In the genomic region with DNA sequence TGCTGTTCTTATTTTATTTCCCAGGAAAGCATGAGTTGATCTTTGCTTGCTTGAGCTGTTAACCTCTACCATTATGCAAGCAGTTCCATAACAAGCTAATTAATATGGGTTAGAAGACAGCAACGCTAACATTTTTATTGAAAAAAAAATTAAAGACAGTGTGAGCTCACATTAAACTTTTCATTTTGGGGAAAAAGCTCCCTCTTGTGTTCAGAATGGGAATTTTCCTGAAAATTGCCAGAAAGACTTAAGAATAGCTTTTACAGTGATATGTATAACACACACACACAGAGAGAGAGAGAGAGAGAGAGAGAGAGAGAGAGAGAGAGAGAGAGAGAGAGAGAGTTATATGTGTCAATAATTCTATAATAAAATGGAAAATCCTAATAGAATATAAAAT, we compare ENCODE assay signal across 10 mouse cellular contexts. TPM values are rescaled to one million over a fixed set of nuclear protein-coding genes. Genes with fewer than 3 reads are reported as not detected.
A peak's percentile ranks its signal among the peaks of the same experiment; 100 is the strongest.
DNase-seq lines count a peak whose midpoint lies in the region; TF ChIP-seq lines count a peak whose summit lies in the region.
"Had no signal": no experiment of that assay in that cellular context is flagged by ENCODE, and none has a peak within 500 bp of the region (broad histone marks: within the 10 kb centered on the region; RNA-seq: fewer than 3 reads in every experiment).

No protein-coding gene starts in this region.

- no peaks in the 10 kb centered on the region for H3K9me3 ChIP-seq in CH12.LX (replicated peaks; ENCODE audit: low read length)
- H3K9me3 ChIP-seq: hindbrain, embryonic 12.5 days had no signal

- TF ChIP-seq CTCF in CH12.LX (conservative IDR thresholded peaks at IDR 0.05 in 1 of 2, IDR thresholded peaks at IDR 0.05 in 1 of 2; ENCODE audit: low read depth in 2 of 2, low read length in 2 of 2), result no peak; a peak in 1 of 4 replicates

- no peak overlapping the region for H3K9ac ChIP-seq in CH12.LX (ENCODE audit: insufficient read depth, low read depth)
- H3K9ac ChIP-seq: hindbrain, embryonic 12.5 days had no signal

- no peak overlapping the region for H3K4me3 ChIP-seq in CH12.LX (replicated peaks in 1 of 3; ENCODE audit: low read depth in 2 of 3, low read length in 2 of 3, poor library complexity in 1 of 3)
- H3K4me3 ChIP-seq: hindbrain, embryonic 12.5 days had no signal

- no peak for TF ChIP-seq POLR2A in CH12.LX (IDR thresholded peaks at IDR 0.05; ENCODE audit: low read depth, low read length)

- H3K36me3 ChIP-seq in CH12.LX (replicated peaks in 1 of 2; ENCODE audit: control insufficient read depth in 1 of 2, insufficient read depth in 1 of 2, low read length in 1 of 2), result no peaks in the 10 kb centered on the region
- H3K36me3 ChIP-seq: hindbrain, embryonic 12.5 days had no signal

- H3K27ac ChIP-seq in CH12.LX (ENCODE audit: insufficient read depth, low read depth), result no peak overlapping the region
- H3K27ac ChIP-seq: hindbrain, embryonic 12.5 days had no signal

- in situ Hi-C loops in CH12.LX (cut with MboI; ENCODE audit: low pct_ligation_motif_present, low pct_unique_long_range_greater_than_20kb, low sequenced_read_pairs), result no loop called here

- H3K4me1 ChIP-seq in CH12.LX (ENCODE audit: control insufficient read depth in 1 of 2, insufficient read depth in 2 of 2), result no peaks in the 10 kb centered on the region
- H3K4me1 ChIP-seq: hindbrain, embryonic 12.5 days had no signal

- no peaks in the 10 kb centered on the region for H3K27me3 ChIP-seq in CH12.LX (replicated peaks)
- H3K27me3 ChIP-seq: hindbrain, embryonic 12.5 days had no signal

- no peak for TF ChIP-seq RAD21 in CH12.LX (IDR thresholded peaks at IDR 0.05; ENCODE audit: low read depth, low read length)

- no peaks in the 10 kb centered on the region for H3K79me2 ChIP-seq in CH12.LX (replicated peaks; ENCODE audit: control insufficient read depth, extremely low read depth, insufficient read depth, poor library complexity, severe bottlenecking)

- intact Hi-C loops in left cerebral cortex, postnatal 25 days (cut with DNase I), result no loop called here

- no peak for TF ChIP-seq EP300 in CH12.LX (IDR thresholded peaks at IDR 0.05; ENCODE audit: low read length)

- no peak overlapping the region for H3K4me2 ChIP-seq in CH12.LX (ENCODE audit: insufficient read depth, low read depth, poor library complexity, severe bottlenecking)
- H3K4me2 ChIP-seq: hindbrain, embryonic 12.5 days had no signal

- peak; percentile 6 for DNase-seq in gastrocnemius, adult 18-20 months (ENCODE audit: low spot score)
- no peak for DNase-seq in gastrocnemius, postnatal 10 days
- DNase-seq in left cerebral cortex, postnatal 25 days (ENCODE audit: low spot score in 2 of 2), result peak; percentile 4 to 43
- DNase-seq in left cerebral cortex, adult 8-10 months (ENCODE audit: low spot score in 2 of 2), result no peak
- DNase-seq in CH12.LX (ENCODE audit: extremely low read depth), result peak; percentile 0
- DNase-seq in c-Kit-positive CD71-positive TER-119-positive erythroid progenitor cells, embryonic 14.5 days (ENCODE audit: low spot score), result peak; percentile 17
- no peak for DNase-seq in urinary bladder, adult 2 months (ENCODE audit: low spot score)
- no peak for DNase-seq in cerebellum, adult 18-20 months

- dilution Hi-C loops in CH12.LX (cut with MboI; ENCODE audit: extremely low pct_ligation_motif_present, extremely low pct_unique_long_range_greater_than_20kb, low sequenced_read_pairs), result no loop called here

TF ChIP-seq in CH12.LX, 34 proteins besides CTCF, POLR2A, EP300 and RAD21:
- TF ChIP-seq SIN3A (IDR thresholded peaks at IDR 0.05; ENCODE audit: low read length), result no peak

RNA-seq across cellular contexts. Expression of gene Lhfpl1, which starts 50.3 kb away (rescaled TPM):
- under 1 TPM in 1 of 2 experiments, not detected in 1; 0.62 TPM for total RNA-seq in gastrocnemius, adult 18-20 months (2021)
- total RNA-seq in gastrocnemius, postnatal 10 days (2021), result 1 to 10 TPM in 1 of 2 experiments, under 1 TPM in 1; 0.78 to 1.8 TPM
- 1 to 10 TPM in 1 of 2 experiments, under 1 TPM in 1; 0.23 to 1.1 TPM for total RNA-seq in left cerebral cortex, postnatal 25 days (2021)
- under 1 TPM in 2 of 4 experiments, not detected in 2; 0.28 to 0.44 TPM for total RNA-seq in left cerebral cortex, adult 8-10 months (2022)
- total RNA-seq in CH12.LX (2012; rRNA removed) (not detected in 2 replicates), CH12.LX (2014; rRNA removed) (not detected in 2 replicates)
- polyA plus RNA-seq in CH12.LX (2012; ENCODE audit: insufficient read length, low read depth), result not detected in 2 replicates
- 1.3 and 1.5 TPM in 2 replicates for polyA plus RNA-seq in urinary bladder, adult 2 months (2012; rRNA removed)
- total RNA-seq: ES-E14 had no signal

Comparison
In these comparisons a context has a peak if more than half of its experiments do, and no peak if none do; other contexts are left out.
1. DNase-seq: peak in gastrocnemius, adult 18-20 months (single experiment), left cerebral cortex, postnatal 25 days (2 of 2), CH12.LX (single experiment) and c-Kit-positive CD71-positive TER-119-positive erythroid progenitor cells, embryonic 14.5 days (single experiment); none in gastrocnemius, postnatal 10 days (single experiment), left cerebral cortex, adult 8-10 months (0 of 2), urinary bladder, adult 2 months (single experiment) and cerebellum, adult 18-20 months (0 of 2).